Mouse (Mus musculus): ENCODE data around the gene Olfr1087.
"Not testable (repeated sequence)": the region's sequence is repeated elsewhere in the genome, so short reads cannot be mapped to it uniquely, and the experiment has no call there.

Olfr1087 gene

DNA sequence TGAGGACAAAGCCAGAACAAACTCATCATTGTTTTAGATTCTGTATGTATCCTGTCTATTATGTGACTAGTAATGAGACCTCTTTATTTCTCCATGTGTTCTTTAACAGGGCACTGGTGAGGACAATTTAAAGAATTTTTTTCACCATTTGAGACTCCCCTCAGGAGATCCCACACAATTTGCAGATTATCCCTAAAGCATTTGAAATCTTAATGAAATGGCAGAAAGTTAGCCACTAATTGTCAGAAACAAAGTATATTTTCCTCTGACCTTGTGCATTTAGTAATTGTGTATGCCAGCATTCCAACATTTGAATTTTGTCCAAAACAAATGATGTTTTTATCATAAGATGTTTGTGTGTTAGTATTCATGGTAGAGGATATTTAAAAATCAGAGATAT is at the start of gene Olfr1087:
Olfr1087 (minus strand) TSS at position 101 of the 400 bp plus-strand sequence.
- no peak for DNase-seq (ENCODE audit: low read depth, low spot score)

DNA sequence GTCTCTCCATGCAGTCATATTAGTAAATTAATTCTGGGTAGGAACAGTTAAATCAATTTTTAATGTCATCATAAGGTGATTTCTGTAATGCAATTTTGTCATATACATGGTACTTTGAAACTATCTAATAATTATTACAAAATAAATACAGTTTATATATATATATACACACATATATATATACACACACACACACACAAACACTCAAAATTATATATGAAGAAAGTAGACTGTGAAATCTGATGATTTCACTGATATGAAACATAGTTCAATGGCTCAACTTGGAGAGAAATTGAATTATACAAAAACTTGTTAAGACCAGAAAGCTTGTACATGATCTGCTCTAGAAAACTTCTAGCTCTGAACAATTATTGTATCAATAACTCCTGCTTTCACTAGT is 35.4 kb upstream of the Olfr1087 start, which contains the start of gene Olfr1089:
Olfr1089 (minus strand) TSS at position 101 of the 400 bp plus-strand sequence.
- no peak for DNase-seq (ENCODE audit: low read depth, low spot score)

DNA sequence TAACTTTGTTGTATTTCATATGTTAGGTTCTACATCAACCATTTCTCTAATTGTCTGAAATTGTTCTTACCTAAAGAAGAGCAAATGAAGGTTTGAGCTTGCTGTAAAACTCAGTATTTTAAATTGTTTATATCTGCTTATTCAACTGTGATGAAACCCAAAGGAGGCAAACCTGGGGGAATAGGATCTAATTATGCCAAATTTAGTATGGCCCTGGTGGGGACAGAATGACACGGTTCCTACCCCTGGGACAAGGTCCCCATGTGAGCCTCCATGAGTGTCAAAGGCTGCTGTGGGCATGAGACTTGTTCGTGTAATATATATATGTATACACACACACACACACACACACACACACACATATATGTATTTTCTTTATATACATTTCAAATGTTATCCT is 18.2 kb downstream of the Olfr1087 start, which contains the start of gene Olfr1086:
Olfr1086 (minus strand) TSS at position 101 of the 400 bp plus-strand sequence.
- no peak for DNase-seq (ENCODE audit: low read depth, low spot score)

GRCm38 (mm10) chr2:86661919-86662318 is 36.3 kb downstream of the Olfr1087 start, which contains the start of gene Olfr1085:
Gene Olfr1085, minus strand, starts transcription at chr2:86662019.
- no peak for DNase-seq (ENCODE audit: low read depth, low spot score)

GRCm38 (mm10) chr2:86639625-86640024 is 58.6 kb downstream of the Olfr1087 start, which contains the start of gene Olfr1084:
Gene Olfr1084, minus strand, starts transcription at chr2:86639725.
- DNase-seq (ENCODE audit: low read depth, low spot score): not testable (repeated sequence)
